Mouse (Mus musculus): Measurements from ENCODE around the gene Usp22.
A peak's percentile ranks its signal among the peaks of the same experiment; 100 is the strongest.
"Not testable (repeated sequence)": the region's sequence is repeated elsewhere in the genome, so short reads cannot be mapped to it uniquely, and the experiment has no call there.

Gene Usp22

DNA sequence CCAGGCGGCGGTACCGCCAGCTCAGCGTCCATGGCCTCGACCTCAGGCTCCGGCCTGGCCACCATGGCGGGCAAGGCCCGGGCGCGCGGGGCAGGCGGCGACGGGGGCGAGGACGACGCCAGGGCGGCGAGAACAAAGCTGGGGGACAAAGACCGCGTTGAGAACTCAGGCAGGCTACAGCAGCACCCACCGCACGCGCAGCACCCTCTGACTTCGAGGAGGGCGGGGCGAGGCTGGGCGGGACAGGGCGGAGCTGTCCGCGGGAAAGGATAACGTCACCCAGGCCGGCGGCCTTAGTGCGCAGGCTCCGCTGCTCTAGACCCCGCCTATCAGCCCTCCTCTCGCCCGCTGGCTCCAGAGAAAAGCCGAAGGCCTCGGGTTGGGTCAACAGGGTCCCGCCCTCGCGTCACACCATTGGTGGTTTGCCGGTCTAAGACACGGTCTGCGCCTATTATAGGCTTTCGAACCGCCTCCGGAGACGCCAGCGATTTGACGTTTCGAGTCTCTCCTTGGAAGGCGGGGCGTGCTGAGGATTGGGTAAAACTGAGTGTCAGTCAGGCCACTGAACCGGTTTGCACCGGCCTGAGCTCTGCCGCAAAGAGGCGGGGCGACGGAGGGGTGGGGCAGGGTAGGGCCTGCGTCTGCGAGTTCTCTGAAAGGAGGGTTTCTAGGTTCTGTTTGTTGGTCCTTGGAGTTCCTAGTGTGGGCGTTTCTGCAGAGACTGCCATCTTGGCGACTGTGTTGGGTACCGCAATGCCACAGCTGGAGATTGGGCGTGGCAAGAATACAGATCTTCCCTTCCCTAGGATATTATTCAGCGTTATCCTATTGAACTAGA lies at the start of gene Usp22:
Gene Usp22 (minus strand): TSS at position 235 of the 838 bp plus-strand sequence.
- DNase-seq, result peak; percentile 98 to 100

DNA sequence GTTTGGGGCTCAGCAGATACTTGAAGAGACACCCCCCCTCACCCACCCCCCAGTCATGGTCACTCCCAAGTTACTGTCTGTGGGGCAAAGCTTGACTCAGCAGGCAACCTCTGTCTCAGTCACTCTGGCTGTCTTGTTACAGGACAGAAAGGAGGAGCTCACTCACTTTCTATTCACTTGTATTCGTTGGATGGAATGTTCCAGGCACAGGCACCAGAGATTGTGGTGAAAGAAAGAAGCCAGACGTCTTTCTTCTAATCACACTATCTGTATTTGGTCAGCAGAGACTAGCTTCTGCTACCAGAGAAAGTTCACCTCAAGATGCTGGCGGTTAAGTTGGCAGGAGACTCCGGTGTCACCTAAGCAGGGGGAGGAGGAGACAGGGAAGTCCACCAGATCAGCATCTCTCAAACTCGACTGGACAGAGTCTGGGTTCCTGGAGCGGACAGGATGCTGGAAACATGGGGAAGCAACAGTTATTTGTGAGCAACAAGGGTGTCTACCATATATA lies 49.4 kb upstream of the Usp22 start:
- no peak for DNase-seq

DNA sequence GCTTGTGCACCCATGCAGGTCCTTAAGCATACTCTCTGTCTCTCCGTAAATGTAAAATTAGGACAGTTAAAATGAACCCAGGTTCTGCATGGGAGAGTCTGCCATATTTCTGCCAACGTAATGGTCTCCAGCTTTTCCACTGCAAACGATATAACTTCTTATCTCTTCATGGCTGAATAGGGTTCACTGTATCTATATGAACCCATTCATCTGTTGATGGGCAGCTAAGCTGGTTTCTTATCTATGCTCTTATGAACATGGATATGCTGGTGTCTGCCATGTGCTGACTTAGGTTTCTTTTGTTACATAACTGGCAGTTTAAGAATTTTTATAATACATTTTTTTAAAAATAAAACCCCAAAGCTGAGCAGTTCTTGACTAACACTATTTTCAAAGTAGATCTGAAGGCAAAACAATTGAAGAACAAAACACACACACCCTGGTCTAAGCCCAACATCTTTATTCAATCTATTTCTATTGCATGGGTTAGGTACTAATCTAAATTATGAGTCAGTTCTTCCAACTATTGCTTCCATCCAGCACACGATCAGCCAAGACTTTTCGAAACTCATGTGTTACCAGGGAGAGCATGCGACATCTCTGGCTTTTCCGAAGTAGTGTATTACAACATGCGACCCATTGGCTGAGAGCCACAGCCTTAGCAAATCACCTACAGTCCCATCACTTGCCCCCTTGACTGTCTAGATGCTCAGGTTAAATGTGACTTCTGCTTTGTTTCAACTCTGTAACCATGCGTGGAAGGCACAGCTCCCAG lies 48.3 kb upstream of the Usp22 start:
- no peak for DNase-seq

DNA sequence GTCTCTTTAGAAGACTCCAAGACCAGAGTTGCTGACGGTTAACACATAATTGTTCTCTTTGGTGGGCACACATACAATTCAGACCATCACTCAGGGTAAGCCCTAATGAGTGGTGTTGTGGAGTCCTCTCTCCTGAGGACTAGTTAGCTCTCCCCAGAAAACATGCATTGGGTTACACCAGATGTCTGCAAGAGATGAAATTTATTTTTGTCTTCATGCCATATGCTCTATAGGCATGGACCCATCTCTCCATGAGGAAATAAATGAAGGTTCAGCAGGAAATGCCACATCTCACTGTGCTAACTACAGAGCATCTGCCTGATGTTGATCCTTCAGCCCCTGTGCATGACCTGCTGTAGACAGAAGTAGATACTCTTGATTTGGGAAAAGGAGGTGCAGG lies 47.2 kb upstream of the Usp22 start:
- DNase-seq, result no peak

DNA sequence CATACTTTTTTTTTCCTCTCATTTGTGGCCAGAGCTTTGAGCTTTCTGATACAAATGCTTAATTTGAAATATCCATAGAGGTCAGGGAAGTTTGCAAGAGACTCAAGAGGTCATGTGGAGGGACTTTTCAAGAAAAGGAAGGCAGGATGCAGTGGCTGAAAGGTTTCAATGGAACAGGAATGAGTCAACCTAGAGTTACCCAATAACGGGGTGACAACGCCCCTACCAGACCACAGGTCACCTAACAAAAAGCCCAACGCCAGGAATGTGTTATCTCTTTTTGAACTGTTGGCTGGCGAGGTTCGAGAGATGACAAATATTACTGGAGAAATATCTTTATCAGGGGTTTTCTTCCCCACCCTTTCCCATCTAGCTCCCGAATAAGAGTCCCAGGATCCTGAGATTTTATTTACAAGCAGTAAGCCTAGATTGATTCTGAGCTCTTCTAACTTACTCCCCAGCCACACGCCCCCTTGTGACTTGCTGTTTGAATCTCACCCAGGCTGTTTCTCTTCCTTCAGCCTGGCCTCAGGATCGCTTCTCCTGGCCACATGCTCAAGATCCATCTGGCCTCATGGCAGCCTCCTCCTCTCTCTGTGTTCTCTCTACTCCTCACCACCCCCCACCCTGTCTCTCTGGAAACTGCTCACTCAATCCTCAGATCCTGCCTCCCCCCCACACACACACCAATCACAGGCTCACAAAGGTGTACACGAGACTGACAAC lies 45.5 kb upstream of the Usp22 start:
- no peak for DNase-seq

DNA sequence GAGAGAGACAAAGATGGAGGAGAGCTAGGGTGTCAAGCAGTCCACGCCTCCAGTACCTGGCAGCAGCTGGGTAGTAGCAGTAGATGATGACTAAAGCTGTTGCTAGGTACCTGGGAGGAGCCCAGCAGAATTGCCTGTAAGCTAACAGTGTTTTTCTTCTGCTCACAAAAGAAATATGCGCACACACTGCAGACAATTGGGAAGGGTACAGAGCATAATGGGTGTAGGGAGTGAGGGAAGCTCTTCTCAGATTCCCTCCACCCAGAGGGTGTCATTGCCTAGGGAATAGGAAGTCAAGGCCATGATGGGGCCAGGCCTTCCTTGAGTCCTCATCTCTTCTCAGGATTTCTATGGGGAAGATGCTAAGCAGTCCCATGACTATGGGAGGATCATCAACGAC lies 41.1 kb upstream of the Usp22 start:
- no peak for DNase-seq

DNA sequence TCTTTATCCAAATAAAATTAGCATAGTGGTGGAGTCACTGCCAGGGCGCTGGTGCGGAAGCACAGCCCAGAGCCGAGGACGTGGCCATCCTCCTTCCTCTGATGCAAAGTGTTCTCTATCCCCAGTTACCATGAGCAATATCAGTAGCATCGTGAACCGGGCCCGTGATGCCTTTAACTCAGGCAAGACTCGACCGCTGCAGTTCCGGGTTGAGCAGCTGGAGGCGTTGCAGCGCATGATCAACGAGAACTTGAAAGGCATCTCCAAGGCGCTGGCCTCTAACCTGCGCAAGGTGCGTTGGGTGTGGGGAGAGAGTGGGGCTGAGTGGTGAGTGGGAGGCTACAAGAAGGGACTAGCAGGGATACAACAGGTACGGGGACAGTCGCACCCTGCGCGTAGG lies 37.2 kb upstream of the Usp22 start:
- peak; percentile 23 to 26 for DNase-seq

DNA sequence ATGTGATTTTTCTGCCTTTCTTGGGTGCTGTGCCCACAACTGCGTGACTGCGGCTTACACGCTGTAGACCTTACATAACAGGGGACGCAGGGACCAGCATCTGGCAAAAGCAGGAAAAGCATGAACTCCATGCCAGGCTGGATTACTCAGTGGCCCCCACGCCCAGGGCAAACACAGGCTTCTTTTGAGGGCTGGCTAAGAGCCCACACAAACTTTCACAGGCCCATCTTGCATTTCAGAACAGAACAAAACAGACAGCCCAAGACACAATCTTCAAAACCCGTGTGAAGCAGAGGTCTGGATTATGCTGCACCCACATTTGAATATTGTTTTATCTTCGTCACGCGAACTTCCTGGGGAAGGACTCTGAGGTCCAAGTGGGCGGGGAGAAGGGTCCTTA lies 33.5 kb upstream of the Usp22 start:
- DNase-seq, result no peak

DNA sequence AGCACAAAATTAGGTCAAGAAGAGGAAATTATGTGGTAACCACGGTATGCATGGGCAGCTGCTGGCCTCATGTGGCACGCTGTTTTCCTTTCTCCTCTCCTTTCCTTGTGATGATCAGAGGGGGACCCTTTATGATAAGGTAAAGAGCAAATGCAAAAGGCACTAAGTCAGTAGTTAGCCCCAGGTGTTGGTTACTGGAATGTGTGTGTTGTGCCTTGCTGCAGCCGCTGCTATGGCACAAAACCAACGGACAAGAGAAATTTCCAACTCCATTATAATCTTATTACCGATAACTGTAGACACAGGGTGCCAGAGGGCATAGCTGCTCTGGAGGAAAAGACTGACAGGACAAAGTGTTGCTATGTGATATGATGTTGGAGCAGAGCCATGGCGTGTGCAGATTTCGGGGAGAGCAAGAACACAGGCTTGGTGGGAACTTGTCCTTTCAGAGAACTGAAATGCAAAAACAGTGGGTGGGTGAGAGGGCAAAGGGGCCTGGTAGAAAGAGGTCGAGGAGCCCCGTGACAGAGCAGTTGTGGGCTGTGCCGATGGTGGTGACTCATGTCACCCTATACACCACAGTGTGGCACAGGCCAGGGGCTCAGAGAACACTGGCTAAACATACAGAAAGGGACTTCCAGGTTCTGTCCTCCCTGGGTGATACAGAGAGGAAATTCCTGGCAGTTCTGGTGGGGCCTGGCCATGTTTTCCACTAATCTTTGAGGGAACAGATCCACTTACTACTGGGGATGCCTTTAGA lies 32.8 kb upstream of the Usp22 start, which contains the start of gene Aldh3a1:
Gene Aldh3a1 (plus strand): TSS at position 51 of the 760 bp plus-strand sequence.
- no peak for DNase-seq

DNA sequence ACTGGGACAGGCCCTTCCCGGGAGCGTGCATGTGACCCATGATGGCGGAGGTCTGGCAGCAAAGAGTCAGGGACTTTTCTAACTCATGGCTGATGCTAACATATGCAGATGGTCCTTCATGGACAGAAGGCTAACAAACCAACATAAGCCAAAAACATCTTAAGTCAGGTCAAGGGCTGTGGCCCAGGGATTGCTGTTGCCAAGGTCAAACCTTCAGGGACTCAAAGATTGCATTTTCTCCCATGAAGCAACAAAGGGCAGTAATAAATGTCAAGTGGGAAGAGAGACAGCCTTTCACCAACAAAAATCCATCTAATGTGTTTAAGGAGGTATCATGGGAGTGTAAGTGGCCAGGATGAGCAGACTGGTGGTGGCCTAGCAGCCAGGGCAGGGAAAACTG lies 31.3 kb upstream of the Usp22 start:
- no peak for DNase-seq

DNA sequence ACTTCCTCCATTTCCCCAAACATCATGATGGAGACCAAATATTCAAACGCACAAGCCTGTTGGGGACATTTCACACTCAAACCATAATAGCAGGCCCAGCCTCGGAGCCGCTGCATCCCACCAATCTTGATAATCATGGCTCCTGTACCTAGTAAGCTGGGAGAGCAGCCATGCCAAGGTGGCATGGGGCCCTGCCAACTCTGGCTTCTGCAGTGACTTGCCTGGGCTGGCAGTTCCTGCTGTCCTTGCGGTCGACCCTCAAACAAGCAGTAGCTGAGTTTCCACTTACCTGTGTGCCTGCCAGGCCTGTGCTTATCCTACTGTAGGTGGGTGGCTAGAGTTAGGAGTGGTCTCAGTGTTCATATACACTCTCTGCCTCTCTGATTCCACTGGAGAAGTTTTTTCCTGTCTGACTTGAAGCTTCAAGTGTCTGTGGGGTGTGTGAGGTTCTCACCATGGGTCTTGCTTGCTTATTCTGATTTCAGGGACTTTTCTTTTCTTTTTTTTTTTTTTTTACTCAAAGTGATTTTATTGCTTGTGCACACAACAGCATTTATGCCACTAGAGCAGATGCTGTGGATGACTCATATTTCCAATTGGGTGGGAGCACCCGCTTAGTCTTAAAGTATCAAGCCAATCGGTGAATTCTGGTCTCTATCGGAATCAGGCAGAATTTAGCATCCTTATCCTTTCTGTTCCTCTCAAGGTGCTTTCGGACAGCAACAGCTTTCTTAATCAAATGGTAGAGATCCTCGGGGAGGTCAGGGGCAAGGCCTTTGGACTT lies 30.5 kb upstream of the Usp22 start:
- no peak for DNase-seq

DNA sequence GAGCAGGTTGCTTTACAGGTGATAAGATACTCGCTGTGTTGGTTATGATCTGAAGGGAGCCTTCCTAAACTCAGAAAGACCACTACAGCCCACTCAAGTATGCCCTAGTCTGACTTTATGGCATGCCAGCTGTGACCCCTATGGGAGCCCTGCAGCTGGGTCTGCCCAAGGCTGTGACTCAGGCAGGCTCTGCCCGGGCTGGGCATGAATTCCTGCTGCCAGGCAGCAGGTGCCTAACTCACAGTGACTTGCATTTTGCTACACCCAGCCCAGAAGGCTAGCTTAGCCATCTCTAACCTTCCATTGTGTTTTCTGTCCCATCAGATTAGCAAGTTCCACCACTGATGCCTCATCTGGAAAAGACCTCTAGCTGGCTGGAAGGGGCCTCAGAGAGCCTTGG lies 28.0 kb upstream of the Usp22 start:
- DNase-seq, result no peak

DNA sequence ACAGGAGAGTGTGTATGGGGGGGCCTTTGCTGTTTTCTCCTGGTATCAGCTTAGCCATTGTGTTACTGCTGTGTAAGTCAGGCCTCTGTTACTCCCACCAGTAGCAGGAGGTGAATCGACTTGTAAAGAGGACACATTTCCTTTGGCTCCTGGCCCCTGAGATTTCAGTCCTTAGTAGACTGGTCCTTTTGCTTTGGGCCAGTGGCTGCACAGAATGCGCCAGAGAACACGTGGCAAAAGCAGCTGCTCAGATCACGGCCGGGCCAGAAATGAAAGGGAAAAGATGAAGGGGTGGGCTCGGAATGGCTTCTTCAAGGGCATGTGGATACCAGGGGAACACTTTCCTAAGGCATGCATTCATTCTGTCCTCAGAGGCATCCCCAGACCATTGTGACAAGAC lies 27.3 kb upstream of the Usp22 start:
- no peak for DNase-seq

DNA sequence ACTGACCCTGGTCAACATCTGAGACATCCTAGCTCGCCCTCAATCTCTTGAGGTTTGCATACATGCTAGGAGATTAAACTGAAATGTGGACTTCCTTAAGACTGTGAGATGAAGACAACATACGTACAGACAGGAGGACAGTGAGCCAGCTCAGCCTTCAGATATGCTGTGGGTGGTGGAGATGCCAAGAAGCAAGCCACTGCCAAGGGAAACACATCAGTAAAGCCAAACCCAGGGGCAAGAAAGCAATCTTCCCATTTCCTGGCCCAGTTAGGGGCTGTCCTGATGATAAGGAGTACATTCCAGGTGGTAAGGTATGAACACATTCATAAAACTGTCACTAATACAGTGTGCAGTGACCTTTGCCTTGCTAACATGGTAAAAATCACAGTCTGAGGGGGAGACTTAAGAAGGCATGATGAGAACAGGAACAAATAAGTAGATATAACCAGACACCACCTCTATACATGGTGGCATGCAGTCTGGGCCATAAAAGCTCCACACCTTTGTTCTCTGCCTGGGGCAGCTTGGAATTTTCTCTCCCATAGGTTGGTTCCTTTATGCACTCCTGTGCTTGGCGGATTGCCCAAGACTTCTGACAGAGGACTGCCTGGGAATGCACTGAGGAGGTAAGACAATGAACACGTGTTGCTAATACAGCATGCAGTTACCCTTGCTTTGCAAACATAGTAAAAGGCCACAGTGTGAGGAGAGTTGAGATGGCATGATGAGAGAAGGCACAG lies 24.9 kb upstream of the Usp22 start:
- no peak for DNase-seq

DNA sequence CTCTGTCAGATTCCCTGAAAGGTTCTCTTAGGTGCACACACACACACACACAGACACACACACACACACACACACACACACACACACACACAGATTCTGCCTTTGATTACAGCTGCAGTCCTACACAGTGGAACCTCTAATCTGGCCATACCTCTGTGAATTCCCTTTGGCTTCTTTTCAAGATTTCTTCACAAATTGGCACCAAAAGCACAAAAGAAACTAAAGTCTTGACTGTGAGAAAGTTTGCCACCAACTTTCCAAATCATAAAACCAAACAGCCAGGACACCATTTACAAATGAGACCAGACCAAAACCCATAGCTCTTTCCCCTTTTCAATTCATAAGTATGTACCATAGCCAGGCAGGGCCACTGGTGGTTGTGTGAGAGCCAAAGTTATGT lies 23.1 kb upstream of the Usp22 start:
- DNase-seq, result no peak

DNA sequence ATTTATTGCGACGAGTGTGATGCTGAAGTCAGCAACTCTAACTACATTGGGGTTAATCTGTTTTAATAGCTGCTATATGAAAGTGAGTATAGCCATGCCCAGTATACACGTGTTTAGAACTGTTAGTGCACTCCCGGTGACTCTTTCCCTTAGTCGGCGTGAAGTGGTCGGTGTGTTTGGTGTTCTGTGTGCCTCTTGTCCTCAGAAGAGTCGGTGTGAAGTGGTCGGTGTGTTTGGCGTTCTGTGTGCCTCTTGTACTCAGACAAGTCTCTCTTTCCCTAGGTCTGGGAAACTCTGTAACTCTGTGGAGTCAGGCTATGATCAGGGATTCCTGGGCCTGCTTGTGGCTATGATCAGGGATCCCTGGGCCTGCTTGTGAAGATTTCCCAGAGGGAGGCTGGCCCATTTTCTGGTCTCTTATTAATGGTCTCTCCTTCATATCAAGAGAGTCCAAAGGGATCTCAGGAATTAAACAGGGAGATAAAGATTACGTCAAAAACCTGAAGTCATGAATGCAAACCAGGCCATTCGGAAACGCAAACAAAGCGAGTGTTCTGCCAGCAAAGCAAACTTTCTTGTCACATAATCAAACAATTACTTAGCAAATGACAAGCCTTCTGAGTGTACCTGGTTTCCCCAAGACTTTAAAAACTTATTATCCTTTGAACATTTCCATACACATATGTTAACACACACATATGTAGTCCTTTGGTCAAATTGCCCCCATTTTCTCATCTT lies 21.9 kb upstream of the Usp22 start:
- DNase-seq, result no peak

DNA sequence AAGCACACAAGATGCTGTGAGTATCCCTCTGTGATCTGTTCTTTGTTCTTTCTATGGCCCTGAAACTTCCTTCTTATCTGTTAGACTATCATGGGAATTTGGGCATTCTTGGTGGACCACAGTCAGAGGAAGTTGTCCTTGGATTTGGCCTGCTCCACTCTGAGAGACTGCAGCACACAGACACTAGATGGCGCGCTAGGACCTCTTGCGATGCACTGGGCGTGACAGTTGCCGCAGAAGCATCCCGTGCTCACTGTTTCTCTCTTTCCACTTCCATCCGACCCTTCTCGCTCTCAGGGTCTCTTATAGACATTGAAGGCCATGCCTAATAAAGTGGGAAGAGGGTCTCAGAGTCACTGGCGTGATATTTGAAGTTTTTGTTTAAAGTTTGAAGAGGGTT lies 18.5 kb upstream of the Usp22 start:
- peak; percentile 64 to 71 for DNase-seq

DNA sequence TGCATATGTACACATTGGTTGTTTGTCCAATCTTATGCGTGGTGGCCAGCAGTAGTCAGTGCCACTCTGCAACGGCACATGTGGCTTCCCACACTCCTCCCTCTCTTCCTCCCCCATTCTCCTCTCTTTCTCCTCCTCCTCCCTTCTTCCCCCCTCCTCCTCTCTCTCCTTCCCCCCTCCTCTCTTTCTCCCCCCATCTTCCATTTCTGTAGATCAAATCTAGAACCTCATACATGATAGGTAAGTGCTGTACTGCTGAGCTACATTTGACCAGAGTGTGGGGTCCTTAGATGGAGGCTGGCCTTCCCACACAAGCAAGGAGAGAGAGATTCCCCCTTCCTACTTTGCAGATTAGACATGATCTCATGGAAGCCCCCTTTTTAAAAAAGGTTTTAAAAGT lies 17.9 kb upstream of the Usp22 start:
- no peak for DNase-seq

DNA sequence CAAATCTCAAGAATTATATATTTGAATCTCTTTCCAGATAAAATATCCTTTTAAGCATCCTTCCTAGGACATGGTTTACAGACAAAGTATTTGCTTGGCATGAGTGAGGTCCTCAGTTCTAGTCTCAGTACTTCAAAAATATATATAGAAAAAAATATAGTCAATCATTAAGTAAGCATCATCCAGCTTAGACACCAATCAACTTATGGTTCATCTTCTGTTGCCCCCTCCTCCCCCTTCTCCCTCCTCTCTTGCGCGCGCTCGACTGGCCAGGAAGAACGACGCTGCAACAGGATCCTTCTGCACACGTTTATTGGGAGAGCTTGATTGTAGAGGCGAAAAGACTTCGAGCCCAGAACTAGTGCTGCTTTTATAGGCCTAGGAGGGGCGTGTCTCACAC lies 17.3 kb upstream of the Usp22 start:
- not testable (repeated sequence) for DNase-seq

DNA sequence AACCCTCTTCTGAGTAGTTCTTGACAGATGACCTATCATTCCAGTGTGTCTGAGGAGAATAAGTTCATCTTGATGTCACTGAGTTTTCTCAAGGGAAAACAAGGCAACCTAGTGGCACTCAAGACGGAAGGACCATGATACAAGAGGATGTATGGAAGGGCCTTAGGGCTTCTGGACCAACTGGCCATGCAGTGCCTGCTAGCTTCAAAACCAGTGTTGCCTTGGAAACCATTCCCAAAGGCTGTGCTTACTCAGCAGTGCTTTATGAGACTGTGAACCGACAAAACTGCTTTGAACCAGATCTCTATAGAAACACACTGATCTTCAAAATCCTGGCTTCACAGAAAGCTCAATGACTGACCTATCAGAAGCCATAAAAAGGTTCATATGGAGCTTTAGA lies 15.9 kb upstream of the Usp22 start:
- DNase-seq, result no peak
